Mouse (Mus musculus): ENCODE measurements around the gene Acbd4. TPM values are rescaled to one million over a fixed set of nuclear protein-coding genes. Genes with fewer than 3 reads are reported as not detected.
A peak's percentile ranks its signal among the peaks of the same experiment; 100 is the strongest.

Gene Acbd4
- total and polyA plus RNA-seq, 3 experiments, result 16.6 to 18.3 TPM; not detected in 1

- H3K36me3 ChIP-seq (ENCODE audit: control insufficient read depth in 1 of 2, insufficient read depth in 2 of 2, low read length in 2 of 2), result peaks cover 0 to 12% of the 10 kb centered on the region in 2 experiments; a peak in 2 of 4 replicates
- no peaks in the 10 kb centered on the region for H3K27me3 ChIP-seq (ENCODE audit: control insufficient read depth in 1 of 2, insufficient read depth in 2 of 2, low read length in 2 of 2)
- H3K79me2 ChIP-seq (ENCODE audit: control insufficient read depth, insufficient read depth, low read length, poor library complexity), result no peaks in the 10 kb centered on the region
- H3K9me3 ChIP-seq (replicated peaks; ENCODE audit: insufficient read depth, low read length), result no peaks in the 10 kb centered on the region
- no peak overlapping the region for H3K9ac ChIP-seq (ENCODE audit: control insufficient read depth, low read depth, low read length, poor library complexity, severe bottlenecking)
- H3K27ac ChIP-seq (ENCODE audit: control insufficient read depth, low read depth, low read length), result no peak overlapping the region
- no peak overlapping the region for H3K4me3 ChIP-seq (ENCODE audit: control insufficient read depth in 1 of 2, insufficient read depth in 1 of 2, low read depth in 2 of 2, low read length in 2 of 2)
- no peak for DNase-seq (ENCODE audit: low read depth, low spot score)
- H3K4me1 ChIP-seq (ENCODE audit: control insufficient read depth in 1 of 2, insufficient read depth in 2 of 2, low read length in 2 of 2), result no peaks in the 10 kb centered on the region
- TF ChIP-seq EP300 (IDR thresholded peaks at IDR 0.05; ENCODE audit: low read depth in 1 of 2, low read length in 2 of 2) (no peak), ZNF384 (IDR thresholded peaks at IDR 0.05; ENCODE audit: low read depth, low read length) (no peak), ZC3H11A (IDR thresholded peaks at IDR 0.05; ENCODE audit: low read depth, low read length) (no peak), TBP (IDR thresholded peaks at IDR 0.05; ENCODE audit: low read depth, low read length) (no peak)
Measured at GRCm38 (mm10) chr11:103068272-103068671, 33.2 kb upstream of the Acbd4 start.

GRCm38 (mm10) chr11:103068884-103069283 lies 32.6 kb upstream of the Acbd4 start:
- Histone ChIP-seq H3K27ac (ENCODE audit: control insufficient read depth, low read depth, low read length) (no peak overlapping the region), H3K9ac (ENCODE audit: control insufficient read depth, low read depth, low read length, poor library complexity, severe bottlenecking) (no peak overlapping the region), H3K36me3 (ENCODE audit: control insufficient read depth in 1 of 2, insufficient read depth in 2 of 2, low read length in 2 of 2) (peaks cover 0 to 10% of the 10 kb centered on the region in 2 experiments; a peak in 2 of 4 replicates), H3K79me2 (ENCODE audit: control insufficient read depth, insufficient read depth, low read length, poor library complexity) (no peaks in the 10 kb centered on the region), H3K4me1 (ENCODE audit: control insufficient read depth in 1 of 2, insufficient read depth in 2 of 2, low read length in 2 of 2) (no peaks in the 10 kb centered on the region), H3K27me3 (ENCODE audit: control insufficient read depth in 1 of 2, insufficient read depth in 2 of 2, low read length in 2 of 2) (no peaks in the 10 kb centered on the region), H3K4me3 (ENCODE audit: control insufficient read depth in 1 of 2, insufficient read depth in 1 of 2, low read depth in 2 of 2, low read length in 2 of 2) (no peak overlapping the region), H3K9me3 (replicated peaks; ENCODE audit: insufficient read depth, low read length) (no peaks in the 10 kb centered on the region)
- DNase-seq (ENCODE audit: low read depth, low spot score), result no peak
- TF ChIP-seq TAL1 (IDR thresholded peaks at IDR 0.05; ENCODE audit: low read length) (no peak), POLR2A (IDR thresholded peaks at IDR 0.05; ENCODE audit: control insufficient read depth in 1 of 2, insufficient read depth in 1 of 2, low read depth in 1 of 2, low read length in 2 of 2, poor library complexity in 1 of 2) (peak in 1 of 2 experiments; percentile 31; a peak in 1 of 4 replicates)

- H3K4me1 ChIP-seq (ENCODE audit: control insufficient read depth in 1 of 2, insufficient read depth in 2 of 2, low read length in 2 of 2), result no peaks in the 10 kb centered on the region
- H3K9me3 ChIP-seq (replicated peaks; ENCODE audit: insufficient read depth, low read length), result no peaks in the 10 kb centered on the region
- H3K9ac ChIP-seq (ENCODE audit: control insufficient read depth, low read depth, low read length, poor library complexity, severe bottlenecking), result no peak overlapping the region
- no peak overlapping the region for H3K27ac ChIP-seq (ENCODE audit: control insufficient read depth, low read depth, low read length)
- TF ChIP-seq SIN3A (IDR thresholded peaks at IDR 0.05; ENCODE audit: low read length) (no peak), POLR2AphosphoS5 (IDR thresholded peaks at IDR 0.05; ENCODE audit: borderline replicate concordance, low read depth, low read length) (no peak), ETS1 (IDR thresholded peaks at IDR 0.05; ENCODE audit: low read depth, low read length) (no peak), E2F4 (IDR thresholded peaks at IDR 0.05; ENCODE audit: borderline replicate concordance, low read depth, low read length) (no peak), ZKSCAN1 (IDR thresholded peaks at IDR 0.05; ENCODE audit: low read depth, low read length) (no peak), POLR2A (IDR thresholded peaks at IDR 0.05; ENCODE audit: control insufficient read depth in 1 of 2, insufficient read depth in 1 of 2, low read depth in 1 of 2, low read length in 2 of 2, poor library complexity in 1 of 2) (no peak)
- no peaks in the 10 kb centered on the region for H3K27me3 ChIP-seq (ENCODE audit: control insufficient read depth in 1 of 2, insufficient read depth in 2 of 2, low read length in 2 of 2)
- no peaks in the 10 kb centered on the region for H3K79me2 ChIP-seq (ENCODE audit: control insufficient read depth, insufficient read depth, low read length, poor library complexity)
- H3K4me3 ChIP-seq (ENCODE audit: control insufficient read depth in 1 of 2, insufficient read depth in 1 of 2, low read depth in 2 of 2, low read length in 2 of 2), result no peak overlapping the region
- DNase-seq (ENCODE audit: low read depth, low spot score), result no peak
- H3K36me3 ChIP-seq (ENCODE audit: control insufficient read depth in 1 of 2, insufficient read depth in 2 of 2, low read length in 2 of 2), result peaks cover 0 to 10% of the 10 kb centered on the region in 2 experiments; a peak in 2 of 4 replicates
Measured at GRCm38 (mm10) chr11:103069731-103070130, 31.8 kb upstream of the Acbd4 start.

Data from MEL (cell line).